Mouse (Mus musculus) stomach, postnatal 0 days (tissue): ENCODE results near the gene Gm3238.
"Not testable (repeated sequence)": the region's sequence is repeated elsewhere in the genome, so short reads cannot be mapped to it uniquely, and the experiment has no call there.

Experiments used
- CTCF ChIP-seq: IDR thresholded peaks from 2 replicates; pipeline ENCODE4 v1.5.1; 2016; ENCODE audit warnings: antibody characterized with exemption, low read depth, mild to moderate bottlenecking, moderate library complexity
- EP300 ChIP-seq: optimal IDR thresholded peaks from 2 replicates; pipeline ENCODE3; 2016; ENCODE audit warnings: antibody characterized with exemption

- TF ChIP-seq CTCF, EP300: not testable (repeated sequence)
Observed at GRCm38 (mm10) chr10:77750686-77751085, 20.4 kb downstream of the Gm3238 start.
